Mouse (Mus musculus) 416B (cell line): ENCODE measurements around the gene Mxi1.
A peak's percentile ranks its signal among the peaks of the same experiment; 100 is the strongest.

Experiments used
- DNase-seq: peaks from one replicate; pipeline ENCODE4 v3.0.0; 2011; ENCODE audit warnings: low read depth

Mxi1 gene

GRCm38 (mm10) chr19:53423816-53424465 lies 113.6 kb downstream of the Mxi1 start:
- DNase-seq, result no peak

GRCm38 (mm10) chr19:53424629-53425028 lies 114.3 kb downstream of the Mxi1 start:
- DNase-seq, result peak; percentile 90
